Mouse (Mus musculus) fat pad, adult 2 months (tissue): ENCODE measurements around the gene Agfg2.
"Not testable (repeated sequence)": the region's sequence is repeated elsewhere in the genome, so short reads cannot be mapped to it uniquely, and the experiment has no call there.

Source experiments
- DNase-seq: peaks from one replicate; pipeline ENCODE4 v3.0.0-alpha.2; 2011; ENCODE audit warnings: low read depth, low spot score; ENCODE audit errors: extremely low read depth

The Agfg2 gene

GRCm38 (mm10) chr5:137645652-137646091 is 38.9 kb downstream of the Agfg2 start, which contains the start of gene Irs3:
Gene Irs3, minus strand, starts transcription at chr5:137645714.
- no peak for DNase-seq

- no peak for DNase-seq
Observed at GRCm38 (mm10) chr5:137645091-137645651, 39.4 kb downstream of the Agfg2 start.

GRCm38 (mm10) chr5:137644484-137644883 is 40.0 kb downstream of the Agfg2 start:
- DNase-seq, result no peak

GRCm38 (mm10) chr5:137642886-137643285 is 41.6 kb downstream of the Agfg2 start:
- DNase-seq, result no peak

- DNase-seq, result no peak
Observed at GRCm38 (mm10) chr5:137641054-137641453, 43.5 kb downstream of the Agfg2 start, which contains the start of gene Sap25. Gene Sap25, plus strand, starts transcription at chr5:137641334.

- DNase-seq, result no peak
Observed at GRCm38 (mm10) chr5:137639472-137639871, 45.1 kb downstream of the Agfg2 start.

GRCm38 (mm10) chr5:137633397-137634084 is 51.0 kb downstream of the Agfg2 start:
- DNase-seq, result no peak

- no peak for DNase-seq
Observed at GRCm38 (mm10) chr5:137631591-137631990, 52.9 kb downstream of the Agfg2 start.

GRCm38 (mm10) chr5:137631171-137631570 is 53.4 kb downstream of the Agfg2 start:
- no peak for DNase-seq

GRCm38 (mm10) chr5:137630602-137631001 is 53.9 kb downstream of the Agfg2 start:
- DNase-seq, result no peak

- DNase-seq, result no peak
Observed at GRCm38 (mm10) chr5:137629906-137630545, 54.5 kb downstream of the Agfg2 start.

- DNase-seq, result no peak
Observed at GRCm38 (mm10) chr5:137629306-137629721, 55.2 kb downstream of the Agfg2 start.

- peak; percentile 97 for DNase-seq
Observed at GRCm38 (mm10) chr5:137628498-137629305, 55.8 kb downstream of the Agfg2 start, which contains the start of the genes Fbxo24, Lrch4 and Gm20605. Gene Fbxo24, minus strand, starts transcription at chr5:137629002. Gene Lrch4, plus strand, starts transcription at chr5:137629121. Gene Gm20605, plus strand, starts transcription at chr5:137629175.

GRCm38 (mm10) chr5:137627991-137628390 is 56.5 kb downstream of the Agfg2 start:
- no peak for DNase-seq

GRCm38 (mm10) chr5:137623937-137624530 is 60.5 kb downstream of the Agfg2 start:
- DNase-seq, result no peak

GRCm38 (mm10) chr5:137615347-137615746 is 69.2 kb downstream of the Agfg2 start:
- DNase-seq, result no peak

- not testable (repeated sequence) for DNase-seq
Observed at GRCm38 (mm10) chr5:137614921-137615320, 69.6 kb downstream of the Agfg2 start.

GRCm38 (mm10) chr5:137613550-137613949 is 71.0 kb downstream of the Agfg2 start, which contains the start of gene Pcolce:
Gene Pcolce, minus strand, starts transcription at chr5:137613784.
- no peak for DNase-seq

GRCm38 (mm10) chr5:137613076-137613475 is 71.5 kb downstream of the Agfg2 start:
- DNase-seq, result no peak

GRCm38 (mm10) chr5:137611245-137611602 is 73.3 kb downstream of the Agfg2 start:
- DNase-seq, result no peak
